Mouse (Mus musculus) heart, adult 2 months (tissue): ENCODE results near the gene Tor2a.
A peak's percentile ranks its signal among the peaks of the same experiment; 100 is the strongest.

Source experiments
- CTCF ChIP-seq: fragments of 200-600 bp; IDR thresholded peaks from 2 replicates; pipeline ENCODE4 v1.8.1; 2022; ENCODE audit warnings: antibody characterized with exemption, mild to moderate bottlenecking, moderate library complexity
- EP300 ChIP-seq: fragments of 200-500 bp; IDR thresholded peaks from 2 replicates; pipeline ENCODE4 v1.6.1; 2011; ENCODE audit warnings: low read depth, low read length, control low read depth; ENCODE audit not compliant: insufficient read depth
- POLR2A ChIP-seq: fragments of 200-500 bp; IDR thresholded peaks from 2 replicates; pipeline ENCODE4 v1.6.1; 2011; ENCODE audit warnings: mild to moderate bottlenecking, low read depth, low read length, control low read depth; ENCODE audit not compliant: insufficient read depth

DNA sequence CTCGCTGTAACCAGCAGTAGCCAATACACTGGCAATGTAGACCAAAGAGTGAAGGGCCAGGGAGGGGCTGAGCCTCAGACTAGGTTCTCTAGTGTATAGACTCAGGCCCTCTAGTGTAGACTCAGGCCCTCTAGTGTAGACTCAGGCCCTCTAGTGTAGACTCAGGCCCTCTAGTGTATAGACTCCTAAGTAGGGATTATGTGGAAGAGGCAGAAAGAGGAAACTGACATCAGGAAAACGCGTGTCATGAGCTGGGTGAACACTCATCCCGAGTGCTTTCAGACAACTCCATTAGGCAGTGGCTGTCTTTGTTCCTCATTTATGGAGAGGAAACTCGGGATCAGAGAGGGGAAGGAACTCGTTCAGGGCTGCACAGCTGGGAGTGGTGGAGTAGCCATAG lies 20.0 kb upstream of the Tor2a start:
- peak; percentile 18; the same call in 1 of the 2 replicates for TF ChIP-seq CTCF
- TF ChIP-seq POLR2A = no peak
- TF ChIP-seq EP300 = no peak
